Mouse (Mus musculus): ENCODE data around the gene Car6.

Car6 gene

GRCm38 (mm10) chr4:150201232-150201631 is at the start of gene Car6:
Gene Car6, minus strand, starts transcription at chr4:150201332.
- DNase-seq (ENCODE audit: low spot score), result no peak

- no peak for DNase-seq (ENCODE audit: low spot score)
Observed at GRCm38 (mm10) chr4:150249731-150250270, 48.7 kb upstream of the Car6 start.

- no peak for DNase-seq (ENCODE audit: low spot score)
Observed at GRCm38 (mm10) chr4:150248917-150249316, 47.8 kb upstream of the Car6 start.

- peak; percentile 67 for DNase-seq (ENCODE audit: low spot score)
Observed at GRCm38 (mm10) chr4:150248009-150248408, 46.9 kb upstream of the Car6 start.

GRCm38 (mm10) chr4:150245876-150246275 is 44.7 kb upstream of the Car6 start:
- no peak for DNase-seq (ENCODE audit: low spot score)

DNA sequence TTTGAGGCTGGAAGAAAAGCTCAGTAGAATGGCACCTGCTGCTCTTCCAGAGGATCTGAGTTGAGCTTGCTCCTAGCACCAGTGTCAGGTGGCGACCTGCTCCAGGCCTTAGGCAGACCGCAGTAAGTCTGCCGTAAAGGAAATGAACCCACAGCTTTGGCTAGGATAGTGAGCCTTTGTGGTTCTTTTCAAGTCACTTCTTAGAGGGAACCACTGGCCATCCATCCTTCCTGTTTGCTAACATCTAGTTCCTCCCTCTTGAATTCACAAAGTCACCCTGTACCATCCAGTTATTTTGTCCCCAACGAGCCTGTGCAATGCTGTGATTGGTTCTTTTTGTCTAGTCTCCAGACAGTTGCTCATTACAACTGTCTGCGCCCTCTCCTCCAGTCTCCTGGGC is 41.6 kb upstream of the Car6 start:
- no peak for DNase-seq (ENCODE audit: low spot score)

DNA sequence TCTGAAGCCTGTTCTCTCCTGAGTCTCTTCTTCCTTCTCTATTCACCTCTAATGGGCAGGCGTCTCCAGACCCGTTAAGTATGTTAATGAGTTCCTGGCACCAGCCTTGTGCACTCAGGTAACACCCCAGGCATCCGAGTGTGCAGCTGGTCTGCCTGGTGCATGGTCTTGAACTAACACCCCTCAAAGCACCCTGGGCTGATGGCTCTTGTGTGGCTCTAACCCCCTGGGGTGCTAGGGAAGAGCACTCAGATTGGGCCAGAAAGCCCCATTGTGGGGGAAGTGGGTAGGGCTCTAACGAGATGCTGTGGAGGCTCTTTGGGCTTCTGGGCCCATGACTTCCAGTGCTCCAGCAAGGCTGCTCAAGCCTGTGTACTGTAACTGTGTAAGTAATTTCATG is 40.6 kb upstream of the Car6 start:
- DNase-seq (ENCODE audit: low spot score), result no peak

DNA sequence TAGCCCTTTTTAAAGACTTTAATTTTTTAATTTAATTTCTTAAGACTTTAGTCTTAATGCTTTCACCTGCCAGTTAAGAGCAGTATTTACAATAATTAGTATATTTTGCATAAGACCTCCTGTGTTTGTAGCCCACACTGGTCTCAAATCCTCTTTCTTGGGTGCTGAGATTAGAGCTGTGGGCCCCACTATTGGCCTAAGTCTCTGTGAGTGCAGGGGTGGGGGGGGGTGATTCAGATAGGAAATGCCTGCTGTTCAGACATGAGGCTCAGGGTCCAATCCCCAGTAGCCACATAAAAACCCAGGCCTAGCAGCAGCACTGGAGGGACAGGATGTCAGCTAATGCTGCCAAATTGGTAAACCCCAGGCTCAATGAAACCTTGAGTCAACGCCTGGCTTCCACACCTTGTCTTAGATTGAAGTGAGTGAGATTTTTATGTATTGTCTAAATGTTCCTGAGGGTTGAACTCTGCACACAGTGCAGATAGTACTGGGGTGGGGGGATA is 39.3 kb upstream of the Car6 start:
- no peak for DNase-seq (ENCODE audit: low spot score)

DNA sequence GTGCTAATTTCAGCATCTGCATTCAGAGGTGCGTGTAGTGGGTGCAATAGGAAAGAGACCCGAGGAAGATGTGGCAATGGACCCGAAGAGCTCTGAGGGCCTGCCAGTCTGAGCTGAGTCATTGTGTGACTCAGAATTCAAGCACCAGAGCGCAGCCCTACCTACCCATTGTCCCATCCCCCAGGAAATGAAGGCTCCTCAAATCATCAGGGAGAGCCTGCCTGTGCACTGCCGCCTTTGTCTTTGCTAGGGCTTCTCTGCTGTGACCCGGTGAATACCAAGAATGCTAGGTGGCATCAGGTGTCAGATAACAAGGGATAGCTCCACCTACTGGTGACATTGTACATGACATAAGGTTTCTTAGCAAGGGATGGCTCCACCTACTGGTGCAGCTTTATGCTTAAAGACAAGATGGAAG is 38.8 kb upstream of the Car6 start:
- DNase-seq (ENCODE audit: low spot score), result peak; percentile 90

GRCm38 (mm10) chr4:150239503-150239902 is 38.4 kb upstream of the Car6 start:
- no peak for DNase-seq (ENCODE audit: low spot score)

DNA sequence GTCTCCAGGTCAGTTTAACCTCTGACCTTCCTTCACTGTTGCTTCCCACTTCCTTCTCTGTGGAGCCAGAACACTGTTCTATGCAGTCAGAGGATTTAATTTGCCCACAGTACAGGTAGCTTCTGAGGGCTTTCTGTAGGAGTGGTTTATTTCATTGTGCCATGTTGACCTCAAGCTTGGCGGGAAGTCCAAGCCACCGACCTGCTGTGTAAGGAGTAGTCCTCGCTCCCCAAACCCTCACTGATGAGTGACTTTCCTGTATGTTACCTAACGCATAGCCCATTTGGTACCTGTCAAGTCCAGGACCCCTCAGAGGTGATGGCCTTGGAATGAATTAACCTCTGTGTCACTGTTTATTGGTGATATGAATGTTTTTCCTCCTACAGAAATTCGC is 38.0 kb upstream of the Car6 start:
- DNase-seq (ENCODE audit: low spot score), result no peak

GRCm38 (mm10) chr4:150238433-150239086 is 37.4 kb upstream of the Car6 start:
- DNase-seq (ENCODE audit: low spot score), result no peak

GRCm38 (mm10) chr4:150237636-150238361 is 36.7 kb upstream of the Car6 start:
- no peak for DNase-seq (ENCODE audit: low spot score)

- peak; percentile 94 for DNase-seq (ENCODE audit: low spot score)
Observed at GRCm38 (mm10) chr4:150236521-150237481, 35.7 kb upstream of the Car6 start, which contains the start of gene Eno1. Gene Eno1, plus strand, starts transcription at chr4:150236721.

- DNase-seq (ENCODE audit: low spot score), result no peak
Observed at GRCm38 (mm10) chr4:150236031-150236430, 34.9 kb upstream of the Car6 start.

GRCm38 (mm10) chr4:150235585-150235984 is 34.5 kb upstream of the Car6 start:
- no peak for DNase-seq (ENCODE audit: low spot score)

GRCm38 (mm10) chr4:150234599-150235327 is 33.6 kb upstream of the Car6 start:
- no peak for DNase-seq (ENCODE audit: low spot score)

GRCm38 (mm10) chr4:150231871-150232270 is 30.7 kb upstream of the Car6 start:
- DNase-seq (ENCODE audit: low spot score), result no peak

DNA sequence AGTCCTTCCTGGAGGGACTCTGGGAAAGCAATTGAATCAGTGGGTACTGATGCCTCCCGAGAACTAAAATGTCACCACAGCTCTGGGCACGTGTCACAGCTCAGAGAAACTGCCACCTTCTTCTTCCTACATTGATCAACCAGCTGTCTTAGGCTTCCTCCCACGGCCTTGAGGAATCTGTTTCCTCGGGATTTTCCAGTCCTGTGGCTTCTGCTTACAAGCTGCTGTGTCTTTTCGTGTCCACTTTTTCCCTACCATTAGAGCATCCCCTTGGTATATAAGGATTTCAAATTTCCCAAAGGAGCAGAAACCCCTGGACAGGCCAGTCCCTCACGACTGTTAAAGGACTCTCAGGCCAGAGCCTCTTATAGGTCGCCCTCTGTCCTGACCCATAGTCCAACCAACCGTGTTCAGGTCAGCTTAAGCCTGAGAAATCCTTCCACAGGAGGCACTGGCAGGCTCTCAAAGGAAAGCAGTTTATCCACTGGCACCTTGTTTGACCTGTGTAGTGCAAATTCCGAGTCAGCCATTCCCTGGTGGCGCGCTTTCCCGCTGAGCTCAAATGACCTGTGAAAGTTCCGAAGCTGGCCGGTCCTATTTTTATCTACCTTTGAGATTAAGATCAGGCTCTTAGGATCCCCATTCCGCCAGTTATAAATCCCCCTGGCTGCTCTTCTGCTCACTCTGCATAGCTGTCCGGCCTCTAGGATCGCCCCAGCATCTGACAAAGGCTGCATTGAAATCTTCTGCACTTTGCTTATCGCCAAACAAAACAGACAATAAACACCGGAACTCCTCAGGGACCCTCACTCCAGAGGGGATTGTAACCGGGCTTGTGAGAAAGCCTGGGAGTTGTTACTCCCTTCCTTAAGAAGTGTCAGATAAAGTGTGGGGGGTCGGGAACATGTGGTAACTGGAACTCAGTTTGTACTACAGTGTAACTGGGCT is 29.6 kb upstream of the Car6 start:
- no peak for DNase-seq (ENCODE audit: low spot score)

GRCm38 (mm10) chr4:150229747-150230390 is 28.7 kb upstream of the Car6 start:
- DNase-seq (ENCODE audit: low spot score), result no peak
